Mouse (Mus musculus) heart, adult 2 months (tissue): ENCODE measurements at regions not wholly inside any gene's neighbourhood (a gene's known extent, or its start where the extent isn't known, plus 50 kb on each side); places are given as distances from the start of the nearest gene placed in this dataset.

Source experiments
- DNase-seq, 2 experiments: peaks; one replicate each; pipeline ENCODE4 v3.0.0; 2021
- H3K27ac ChIP-seq: fragments of 200-600 bp; 2 replicates; pipeline ENCODE4 v1.8.1; 2022
- H3K27me3 ChIP-seq: fragments of 200-500 bp; 2 replicates; pipeline ENCODE4 v1.6.1; 2012; ENCODE audit warnings: mild to moderate bottlenecking, low read length, inconsistent platforms, mixed read lengths; ENCODE audit not compliant: control insufficient read depth, insufficient read depth
- H3K36me3 ChIP-seq: fragments of 200-500 bp; 2 replicates; pipeline ENCODE4 v1.6.1; 2012; ENCODE audit warnings: low read length, inconsistent platforms; ENCODE audit not compliant: control insufficient read depth, insufficient read depth
- H3K4me1 ChIP-seq: fragments of 200-500 bp; 2 replicates; pipeline ENCODE4 v1.6.1; 2011; ENCODE audit warnings: low read length; ENCODE audit not compliant: control insufficient read depth, insufficient read depth
- H3K4me3 ChIP-seq: fragments of 200-600 bp; 2 replicates; pipeline ENCODE4 v1.8.1; 2022
- H3K79me2 ChIP-seq: fragments of 200-500 bp; replicated peaks from 2 replicates; pipeline ENCODE4 v1.6.1; 2012; ENCODE audit warnings: mild to moderate bottlenecking, inconsistent platforms, low read length, moderate library complexity, mixed read lengths; ENCODE audit not compliant: control insufficient read depth, insufficient read depth
- H3K9ac ChIP-seq: fragments of 200-500 bp; 2 replicates; pipeline ENCODE4 v1.6.1; 2012; ENCODE audit warnings: low read depth, mild to moderate bottlenecking, control low read depth, inconsistent platforms, low read length, mixed read lengths
- CTCF ChIP-seq: fragments of 200-600 bp; IDR thresholded peaks from 2 replicates; pipeline ENCODE4 v1.8.1; 2022; ENCODE audit warnings: antibody characterized with exemption, mild to moderate bottlenecking, moderate library complexity
- EP300 ChIP-seq: fragments of 200-500 bp; IDR thresholded peaks from 2 replicates; pipeline ENCODE4 v1.6.1; 2011; ENCODE audit warnings: low read depth, low read length, control low read depth; ENCODE audit not compliant: insufficient read depth
- POLR2A ChIP-seq: fragments of 200-500 bp; IDR thresholded peaks from 2 replicates; pipeline ENCODE4 v1.6.1; 2011; ENCODE audit warnings: mild to moderate bottlenecking, low read depth, low read length, control low read depth; ENCODE audit not compliant: insufficient read depth
- WGBS: fragments of 180-500 bp; shearing (Covaris S2); methylation state at CpG from one replicate; pipeline ENCODE4 v1.1.7; 2018; 5-methylcytosine and 5-hydroxymethylcytosine counted together
- intact Hi-C: fragments of 180-260 bp; cut with DNase I; formaldehyde crosslinking; loops from one replicate; pipeline ENCODE4 v1.15.1; 2025

DNA sequence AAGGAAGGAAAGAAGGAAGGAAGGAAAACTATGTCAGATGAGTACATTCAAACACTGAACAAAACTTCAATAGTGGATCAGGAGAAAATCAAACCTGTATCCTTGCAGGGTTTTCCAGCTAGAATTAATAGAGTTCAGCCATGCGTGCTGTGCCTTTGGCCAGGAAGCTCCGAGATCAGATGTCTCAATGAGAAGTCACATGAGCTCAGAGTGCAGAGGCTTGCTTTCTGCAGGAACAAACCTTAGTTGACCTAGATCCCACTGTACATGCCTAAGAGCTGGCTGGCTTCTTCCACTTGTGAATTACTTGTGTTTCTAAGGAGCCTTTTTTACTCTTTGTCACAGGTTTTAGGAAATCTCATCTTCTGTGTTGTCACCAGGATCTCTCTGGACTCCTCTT lies 378.7 kb downstream of the Lpin1 start:
- 35% methylated on average over 2 of the region's 2 CpGs for WGBS
- no peaks in the 10 kb centered on the region for H3K79me2 ChIP-seq
- no peak overlapping the region for H3K27ac ChIP-seq
- H3K4me1 ChIP-seq, result no peaks in the 10 kb centered on the region
- intact Hi-C loops, result loop anchor here (5.0 to 10.0 kb wide), 2 partner anchors 40 to 627 kb away; no protein-coding TSS in a partner anchor
- TF ChIP-seq EP300, result no peak
- no peak for TF ChIP-seq CTCF
- no peak for TF ChIP-seq POLR2A
- no peak overlapping the region for H3K9ac ChIP-seq
- no peaks in the 10 kb centered on the region for H3K27me3 ChIP-seq
- no peak overlapping the region for H3K4me3 ChIP-seq
- DNase-seq, result no peak
- no peaks in the 10 kb centered on the region for H3K36me3 ChIP-seq

DNA sequence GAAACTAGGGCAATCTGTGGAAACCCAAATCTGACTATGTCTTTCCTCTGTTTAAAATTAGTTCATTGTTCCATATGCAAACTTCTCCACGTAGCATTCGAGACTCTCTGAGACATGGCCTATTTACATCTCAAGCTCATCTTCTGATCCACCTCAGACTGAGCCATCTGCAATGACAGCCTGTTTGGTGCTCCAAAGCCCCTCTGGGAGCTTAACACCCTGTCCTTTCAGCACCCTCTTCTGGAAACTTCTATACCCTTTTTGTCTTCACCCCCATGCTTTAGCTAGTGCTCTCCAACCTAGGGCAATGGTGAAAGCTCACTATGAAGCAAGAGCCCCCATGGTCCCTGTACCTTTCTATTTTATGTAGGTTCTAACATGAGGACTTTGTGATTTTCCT lies 379.7 kb downstream of the Lpin1 start:
- Histone ChIP-seq H3K36me3 (no peaks in the 10 kb centered on the region), H3K9ac (no peak overlapping the region), H3K27me3 (no peaks in the 10 kb centered on the region), H3K4me1 (no peaks in the 10 kb centered on the region), H3K79me2 (no peaks in the 10 kb centered on the region), H3K27ac (no peak overlapping the region), H3K4me3 (no peak overlapping the region)
- intact Hi-C loops, result loop anchor here (5.0 to 10.0 kb wide), 2 partner anchors 39 to 626 kb away; no protein-coding TSS in a partner anchor
- TF ChIP-seq POLR2A, result no peak
- peak; percentile 55 for TF ChIP-seq CTCF
- no peak for TF ChIP-seq EP300
- WGBS, result 71% methylated on average over 2 of the region's 2 CpGs
- peak in 1 of 2 experiments; percentile 5 for DNase-seq

DNA sequence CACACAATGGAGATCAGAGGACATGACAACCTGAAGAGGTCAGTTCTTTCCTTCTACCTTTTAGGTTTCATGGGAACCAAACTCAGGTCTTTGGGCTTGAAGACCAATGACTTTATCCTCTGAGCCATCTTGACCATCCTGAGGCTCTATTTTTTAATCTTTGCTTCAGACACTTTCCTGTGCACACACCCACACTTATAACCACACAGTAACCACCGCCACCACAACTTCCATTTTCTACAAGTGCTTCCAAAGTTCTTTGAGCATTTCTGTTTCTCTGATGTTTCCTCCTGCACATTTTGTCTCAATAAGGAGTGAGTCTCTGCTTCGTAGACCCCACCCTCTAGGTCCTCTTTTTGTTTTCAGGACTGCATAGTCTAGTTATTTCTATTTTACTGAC lies 385.3 kb downstream of the Lpin1 start:
- Histone ChIP-seq H3K4me3 (no peak overlapping the region), H3K9ac (no peak overlapping the region), H3K27ac (no peak overlapping the region), H3K27me3 (no peaks in the 10 kb centered on the region), H3K4me1 (peaks cover 1% of the 10 kb centered on the region; the same call in 1 of the 2 replicates), H3K79me2 (no peaks in the 10 kb centered on the region), H3K36me3 (peaks cover 9% of the 10 kb centered on the region; the same call in 1 of the 2 replicates)
- intact Hi-C loops, result no loop called here
- 93% methylated on average over 2 of the region's 2 CpGs for WGBS
- no peak for DNase-seq
- TF ChIP-seq CTCF (no peak), POLR2A (no peak), EP300 (no peak)

DNA sequence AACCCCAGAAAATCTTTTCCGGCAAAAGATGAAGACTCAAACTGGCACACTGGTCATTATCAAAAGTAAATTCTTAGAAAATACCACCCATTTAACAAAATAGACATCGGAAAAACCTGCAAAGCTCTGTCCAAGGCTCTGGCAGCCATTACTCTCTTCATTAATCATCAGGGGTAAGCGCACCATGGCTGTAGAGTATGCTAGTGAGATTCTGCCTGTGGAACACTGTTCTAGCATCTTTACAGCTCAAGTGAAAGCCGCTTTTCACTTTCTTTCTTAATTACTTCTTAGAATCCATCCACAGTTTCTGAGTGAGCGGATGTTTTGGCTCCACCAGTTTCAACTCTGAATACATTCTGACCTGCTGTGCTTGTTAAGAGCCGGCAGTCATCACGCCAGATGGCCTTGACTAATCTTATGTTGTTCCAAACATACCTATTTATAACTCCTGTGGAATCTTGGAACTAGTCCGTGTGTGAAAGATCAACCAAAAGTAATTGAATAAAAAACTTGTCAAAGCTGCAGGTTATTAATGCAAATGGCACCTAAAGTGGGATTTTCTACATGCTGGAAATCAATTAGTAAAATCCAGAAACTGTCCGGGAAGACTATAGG lies 387.8 kb downstream of the Lpin1 start:
- DNase-seq, result peak in 1 of 2 experiments; percentile 45
- intact Hi-C loops, result loop anchor here (2.0 to 5.0 kb wide), 4 partner anchors 36 to 406 kb away; partner anchors contain the start of gene Trib2

DNA sequence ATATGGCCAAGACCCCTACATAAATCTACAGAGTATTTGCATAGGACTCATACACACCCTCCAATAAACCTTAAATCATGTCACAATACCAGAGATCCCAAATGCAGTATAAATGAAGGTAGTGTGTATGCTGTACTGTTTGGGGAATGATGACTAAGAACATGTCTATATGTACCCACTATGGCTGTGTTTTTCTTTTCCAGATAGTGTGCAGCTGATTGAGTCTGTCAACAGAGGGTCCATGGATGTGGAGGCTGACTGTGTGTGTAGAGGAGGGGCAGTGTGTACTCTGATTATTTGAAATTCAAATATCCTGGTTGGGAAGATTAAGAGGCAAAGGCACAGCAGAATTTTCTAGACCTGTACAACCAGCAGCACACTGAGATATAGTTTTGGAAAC lies 388.6 kb downstream of the Lpin1 start:
- intact Hi-C loops, result loop anchor here (2.0 to 5.0 kb wide), 4 partner anchors 35 to 405 kb away; partner anchors contain the start of gene Trib2
- Histone ChIP-seq H3K4me1 (peaks cover 2% of the 10 kb centered on the region; the same call in 1 of the 2 replicates), H3K27me3 (no peaks in the 10 kb centered on the region), H3K9ac (no peak overlapping the region), H3K4me3 (no peak overlapping the region), H3K79me2 (no peaks in the 10 kb centered on the region), H3K27ac (peak overlapping the region; percentile 79), H3K36me3 (peaks cover 13% of the 10 kb centered on the region)
- TF ChIP-seq CTCF, result no peak
- no peak for TF ChIP-seq POLR2A
- TF ChIP-seq EP300, result no peak
- DNase-seq, result no peak

More for the DNA sequence above, 387.8 kb downstream of the Lpin1 start:
- Histone ChIP-seq H3K79me2 (no peaks in the 10 kb centered on the region), H3K36me3 (peaks cover 13% of the 10 kb centered on the region), H3K9ac (peak overlapping the region; percentile 57), H3K27me3 (no peaks in the 10 kb centered on the region), H3K27ac (peak overlapping the region; percentile 79), H3K4me1 (peaks cover 2% of the 10 kb centered on the region; the same call in 1 of the 2 replicates), H3K4me3 (no peak overlapping the region; the same call in 1 of the 2 replicates)
- WGBS, result 31% methylated on average over 9 of the region's 9 CpGs
- no peak for TF ChIP-seq EP300
- TF ChIP-seq CTCF, result no peak
- no peak for TF ChIP-seq POLR2A

DNA sequence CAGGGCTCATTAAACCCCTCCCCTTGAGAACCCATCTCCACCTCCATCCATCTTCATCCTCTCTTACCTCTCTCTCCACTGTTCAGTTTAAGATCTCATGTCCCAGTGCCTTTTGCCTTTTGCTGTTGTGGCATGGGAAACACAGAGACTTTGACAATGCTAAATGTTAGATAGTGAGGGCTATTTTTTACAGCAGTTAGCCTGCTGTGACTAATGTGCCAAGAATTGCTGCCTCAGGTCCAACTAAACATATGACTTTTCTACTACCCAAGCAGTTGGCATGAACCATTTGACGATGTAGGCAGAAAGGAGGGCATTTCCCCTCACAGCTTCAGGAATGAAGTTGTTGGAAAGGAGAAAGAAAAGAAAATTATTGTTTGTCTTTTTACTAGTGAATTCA lies 389.6 kb downstream of the Lpin1 start:
- peaks cover 13% of the 10 kb centered on the region for H3K36me3 ChIP-seq
- H3K9ac ChIP-seq, result no peak overlapping the region
- intact Hi-C loops, result loop anchor here (5.0 kb wide), 2 partner anchors 34 to 214 kb away; no protein-coding TSS in a partner anchor
- H3K4me1 ChIP-seq, result peaks cover 2% of the 10 kb centered on the region; the same call in 1 of the 2 replicates
- no peaks in the 10 kb centered on the region for H3K27me3 ChIP-seq
- peak in 1 of 2 experiments; percentile 30 for DNase-seq
- H3K27ac ChIP-seq, result peak overlapping the region; percentile 79
- no peaks in the 10 kb centered on the region for H3K79me2 ChIP-seq
- TF ChIP-seq POLR2A (no peak; the same call in 1 of the 2 replicates), EP300 (no peak), CTCF (no peak)
- H3K4me3 ChIP-seq, result no peak overlapping the region; the same call in 1 of the 2 replicates
- 71% methylated on average over 1 of the region's 1 CpGs for WGBS
